In genomic region chr15:36715159-36715558, GRCm38 (mm10) we compare ENCODE assay signal across 15 mouse cellular contexts.
A peak's percentile ranks its signal among the peaks of the same experiment; 100 is the strongest.
DNase-seq lines count a peak whose midpoint lies in the region; ATAC-seq and TF ChIP-seq lines count a peak whose summit lies in the region.
"Had no signal": no experiment of that assay in that cellular context is flagged by ENCODE, and none has a peak within 500 bp of the region (broad histone marks: within the 10 kb centered on the region; RNA-seq: fewer than 3 reads in every experiment).

No protein-coding gene starts in this region.

- H3K9ac ChIP-seq in forebrain, embryonic 11.5 days (ENCODE audit: low read length): no peak overlapping the region
- no peak overlapping the region for H3K9ac ChIP-seq in forebrain, embryonic 13.5 days
- no peak overlapping the region for H3K9ac ChIP-seq in kidney, embryonic 14.5 days (ENCODE audit: low read depth, low read length)
- H3K9ac ChIP-seq in midbrain, embryonic 16.5 days (ENCODE audit: low read depth, low read length): no peak overlapping the region
- no peak overlapping the region for H3K9ac ChIP-seq in midbrain, embryonic 14.5 days (replicated peaks; ENCODE audit: low read length)
- H3K9ac ChIP-seq in stomach, postnatal 0 days (ENCODE audit: low read length): no peak overlapping the region

- 95% methylated on average over 6 of the region's 6 CpGs for WGBS in forebrain, embryonic 11.5 days
- 85% methylated on average over 6 of the region's 6 CpGs for WGBS in forebrain, embryonic 13.5 days
- 91% methylated on average over 6 of the region's 6 CpGs for WGBS in kidney, embryonic 14.5 days
- 89% methylated on average over 6 of the region's 6 CpGs for WGBS in midbrain, embryonic 16.5 days
- WGBS in midbrain, embryonic 14.5 days: 92% methylated on average over 6 of the region's 6 CpGs
- WGBS in stomach, postnatal 0 days: 89% methylated on average over 6 of the region's 6 CpGs

- H3K27ac ChIP-seq in forebrain, embryonic 11.5 days (ENCODE audit: low read depth, low read length): no peak overlapping the region
- H3K27ac ChIP-seq in forebrain, embryonic 13.5 days: no peak overlapping the region
- H3K27ac ChIP-seq in kidney, embryonic 14.5 days (ENCODE audit: low read depth, low read length): no peak overlapping the region
- no peak overlapping the region for H3K27ac ChIP-seq in midbrain, embryonic 16.5 days (ENCODE audit: low read length)
- no peak overlapping the region for H3K27ac ChIP-seq in midbrain, embryonic 14.5 days (replicated peaks; ENCODE audit: low read depth, low read length)
- no peak overlapping the region for H3K27ac ChIP-seq in stomach, postnatal 0 days (replicated peaks)
- H3K27ac ChIP-seq: neural tube, embryonic 13.5 days had no signal

- no peak for DNase-seq in forebrain, embryonic 11.5 days (ENCODE audit: low spot score)
- no peak for DNase-seq in kidney, adult 18-20 months
- no peak for DNase-seq in midbrain, embryonic 14.5 days
- DNase-seq in stomach, postnatal 0 days (ENCODE audit: low spot score): no peak
- DNase-seq in embryo, embryonic 10 days (ENCODE audit: low spot score): no peak
- DNase-seq: adrenal gland, adult 8-10 months; cerebellum, postnatal 10 days; kidney, postnatal 14 days; left cerebral cortex, postnatal 4 days; retina, postnatal 1 day had no signal

- H3K27me3 ChIP-seq in forebrain, embryonic 11.5 days (ENCODE audit: control insufficient read depth, insufficient read depth, low read length): no peaks in the 10 kb centered on the region
- H3K27me3 ChIP-seq in forebrain, embryonic 13.5 days: no peaks in the 10 kb centered on the region
- no peaks in the 10 kb centered on the region for H3K27me3 ChIP-seq in kidney, embryonic 14.5 days (ENCODE audit: control insufficient read depth, insufficient read depth, low read length)
- no peaks in the 10 kb centered on the region for H3K27me3 ChIP-seq in midbrain, embryonic 16.5 days (ENCODE audit: control insufficient read depth, insufficient read depth, low read depth, low read length)
- H3K27me3 ChIP-seq in midbrain, embryonic 14.5 days (ENCODE audit: control insufficient read depth, insufficient read depth, low read length): no peaks in the 10 kb centered on the region
- no peaks in the 10 kb centered on the region for H3K27me3 ChIP-seq in stomach, postnatal 0 days (ENCODE audit: control insufficient read depth, insufficient read depth, low read length)
- H3K27me3 ChIP-seq: neural tube, embryonic 13.5 days had no signal

- H3K4me2 ChIP-seq in forebrain, embryonic 11.5 days (ENCODE audit: low read depth, low read length, severe bottlenecking): no peak overlapping the region
- H3K4me2 ChIP-seq in forebrain, embryonic 13.5 days: no peak overlapping the region
- H3K4me2 ChIP-seq in kidney, embryonic 14.5 days (replicated peaks; ENCODE audit: low read depth, low read length): no peak overlapping the region
- H3K4me2 ChIP-seq in midbrain, embryonic 16.5 days (ENCODE audit: low read length): no peak overlapping the region
- H3K4me2 ChIP-seq in midbrain, embryonic 14.5 days (ENCODE audit: low read length): no peak overlapping the region
- H3K4me2 ChIP-seq in stomach, postnatal 0 days (replicated peaks; ENCODE audit: low read depth): no peak overlapping the region

- no peak overlapping the region for H3K4me3 ChIP-seq in forebrain, embryonic 11.5 days (ENCODE audit: low read depth, low read length)
- no peak overlapping the region for H3K4me3 ChIP-seq in forebrain, embryonic 13.5 days
- no peak overlapping the region for H3K4me3 ChIP-seq in kidney, embryonic 14.5 days (ENCODE audit: low read length)
- H3K4me3 ChIP-seq in midbrain, embryonic 16.5 days (ENCODE audit: low read depth, low read length): no peak overlapping the region
- H3K4me3 ChIP-seq in midbrain, embryonic 14.5 days (replicated peaks; ENCODE audit: low read depth, low read length): no peak overlapping the region
- no peak overlapping the region for H3K4me3 ChIP-seq in stomach, postnatal 0 days (ENCODE audit: low read depth, low read length)

- H3K36me3 ChIP-seq in forebrain, embryonic 11.5 days (ENCODE audit: control insufficient read depth, insufficient read depth, low read length): no peaks in the 10 kb centered on the region
- H3K36me3 ChIP-seq in forebrain, embryonic 13.5 days (ENCODE audit: poor library complexity, severe bottlenecking): no peaks in the 10 kb centered on the region
- H3K36me3 ChIP-seq in kidney, embryonic 14.5 days (ENCODE audit: control insufficient read depth, insufficient read depth, low read length): no peaks in the 10 kb centered on the region
- no peaks in the 10 kb centered on the region for H3K36me3 ChIP-seq in midbrain, embryonic 16.5 days (ENCODE audit: control insufficient read depth, insufficient read depth, low read length)
- no peaks in the 10 kb centered on the region for H3K36me3 ChIP-seq in midbrain, embryonic 14.5 days (ENCODE audit: control insufficient read depth, insufficient read depth, low read length)
- H3K36me3 ChIP-seq in stomach, postnatal 0 days (ENCODE audit: control insufficient read depth, insufficient read depth, low read length): no peaks in the 10 kb centered on the region
- H3K36me3 ChIP-seq: G1E; neural tube, embryonic 13.5 days had no signal

- no peak for TF ChIP-seq EP300 in stomach, postnatal 0 days (optimal IDR thresholded peaks at IDR 0.05)

- 0 out of 2 replicates have a peak, but pooled peaks have one; percentile 2 for ATAC-seq in forebrain, embryonic 11.5 days (replicated peaks; ENCODE audit: low FRiP score)
- ATAC-seq in forebrain, embryonic 13.5 days: no peak
- 0 out of 2 replicates have a peak, but pooled peaks have one; percentile 16 for ATAC-seq in kidney, embryonic 14.5 days (ENCODE audit: low FRiP score, low TSS enrichment)
- peak; percentile 56; the same call in 1 of the 2 replicates for ATAC-seq in midbrain, embryonic 16.5 days
- ATAC-seq in midbrain, embryonic 14.5 days (ENCODE audit: low FRiP score, low TSS enrichment): no peak
- peak; percentile 13; the same call in 1 of the 2 replicates for ATAC-seq in stomach, postnatal 0 days (ENCODE audit: low FRiP score, low TSS enrichment)

- peaks cover 5% of the 10 kb centered on the region; the same call in 1 of the 2 replicates for H3K4me1 ChIP-seq in forebrain, embryonic 11.5 days (replicated peaks; ENCODE audit: control insufficient read depth, insufficient read depth, low read length)
- peaks cover 5% of the 10 kb centered on the region for H3K4me1 ChIP-seq in forebrain, embryonic 13.5 days
- H3K4me1 ChIP-seq in kidney, embryonic 14.5 days (ENCODE audit: control insufficient read depth, insufficient read depth, low read length): peaks cover 8% of the 10 kb centered on the region; the same call in 1 of the 2 replicates
- H3K4me1 ChIP-seq in midbrain, embryonic 16.5 days (ENCODE audit: control insufficient read depth, insufficient read depth, low read length): peaks cover 5% of the 10 kb centered on the region; the same call in 1 of the 2 replicates
- 0 out of 2 replicates have a peak, but pooled peaks cover 5% of the 10 kb centered on the region for H3K4me1 ChIP-seq in midbrain, embryonic 14.5 days (ENCODE audit: control insufficient read depth, insufficient read depth, low read length)
- H3K4me1 ChIP-seq in stomach, postnatal 0 days (replicated peaks; ENCODE audit: control insufficient read depth, insufficient read depth): no peaks in the 10 kb centered on the region

- no peak for TF ChIP-seq CTCF in stomach, postnatal 0 days (IDR thresholded peaks at IDR 0.05; ENCODE audit: low read depth)

- no peaks in the 10 kb centered on the region for H3K9me3 ChIP-seq in forebrain, embryonic 11.5 days (ENCODE audit: control insufficient read depth, low read length)
- H3K9me3 ChIP-seq in forebrain, embryonic 13.5 days (replicated peaks): no peaks in the 10 kb centered on the region
- H3K9me3 ChIP-seq in kidney, embryonic 14.5 days (ENCODE audit: control insufficient read depth, low read length): no peaks in the 10 kb centered on the region
- no peaks in the 10 kb centered on the region for H3K9me3 ChIP-seq in midbrain, embryonic 16.5 days (replicated peaks; ENCODE audit: control insufficient read depth, low read length, poor library complexity, severe bottlenecking)
- H3K9me3 ChIP-seq in midbrain, embryonic 14.5 days (ENCODE audit: control insufficient read depth, low read length): no peaks in the 10 kb centered on the region
- H3K9me3 ChIP-seq in stomach, postnatal 0 days (ENCODE audit: control insufficient read depth, low read length): no peaks in the 10 kb centered on the region
- H3K9me3 ChIP-seq: G1E; neural tube, embryonic 13.5 days had no signal

Comparison
In these comparisons a context has a peak if more than half of its experiments do, and no peak if none do; other contexts are left out.
1. ATAC-seq: peak in forebrain, embryonic 11.5 days (single experiment), kidney, embryonic 14.5 days (single experiment), midbrain, embryonic 16.5 days (single experiment) and stomach, postnatal 0 days (single experiment); none in forebrain, embryonic 13.5 days (single experiment) and midbrain, embryonic 14.5 days (single experiment).